Mouse (Mus musculus): Measurements from ENCODE around the gene Pfn1. TPM values are rescaled to one million over a fixed set of nuclear protein-coding genes. Genes with fewer than 3 reads are reported as not detected.

Pfn1 gene
- total RNA-seq, 1 experiment from 2014 or later: 922 TPM

DNA sequence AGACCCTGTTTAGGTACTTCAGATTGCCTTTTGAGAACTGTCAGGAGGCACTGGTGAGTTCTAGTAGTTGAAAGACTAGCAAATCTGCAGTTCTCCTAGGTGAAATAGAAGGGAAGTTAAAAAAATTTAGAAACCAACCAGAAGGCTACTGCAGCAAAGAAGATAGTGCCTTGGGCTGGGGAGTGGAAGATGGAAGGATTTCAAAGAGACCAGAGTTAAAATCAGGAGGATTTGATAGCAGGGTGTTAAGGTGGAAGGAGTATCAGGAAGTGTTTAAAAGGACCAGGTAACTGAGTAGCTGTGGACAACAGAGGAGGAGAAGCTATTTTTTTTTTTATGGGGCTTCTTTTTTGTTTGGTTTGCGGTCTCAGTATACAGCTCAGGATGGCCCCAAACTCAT lies 16.7 kb downstream of the Pfn1 start:
- DNase-seq: no peak

- DNase-seq: no peak
These were observed 18.8 kb downstream of the Pfn1 start for GRCm38 (mm10) chr11:70635601-70636000.

- no peak for DNase-seq
These were observed 24.3 kb downstream of the Pfn1 start for GRCm38 (mm10) chr11:70630129-70630528.

DNA sequence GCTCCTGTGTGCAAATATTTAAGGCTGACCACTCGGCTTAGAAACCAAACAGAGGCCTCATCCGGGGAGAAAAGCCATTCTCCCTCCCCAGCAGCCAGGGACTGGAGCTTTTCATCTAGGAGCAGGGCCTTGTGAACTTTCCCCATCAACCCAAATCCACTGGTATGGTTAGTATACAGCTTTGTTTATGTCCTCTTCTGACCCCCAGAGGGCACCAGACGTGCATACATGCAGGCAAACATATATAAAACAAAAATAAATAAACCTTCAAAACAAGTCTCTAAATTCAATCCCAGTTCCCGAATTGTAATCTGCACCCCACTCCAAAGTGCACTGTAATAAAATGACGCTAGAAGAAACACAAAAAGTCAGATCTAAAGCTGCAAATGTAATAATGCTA lies 24.9 kb downstream of the Pfn1 start:
- DNase-seq: no peak

DNA sequence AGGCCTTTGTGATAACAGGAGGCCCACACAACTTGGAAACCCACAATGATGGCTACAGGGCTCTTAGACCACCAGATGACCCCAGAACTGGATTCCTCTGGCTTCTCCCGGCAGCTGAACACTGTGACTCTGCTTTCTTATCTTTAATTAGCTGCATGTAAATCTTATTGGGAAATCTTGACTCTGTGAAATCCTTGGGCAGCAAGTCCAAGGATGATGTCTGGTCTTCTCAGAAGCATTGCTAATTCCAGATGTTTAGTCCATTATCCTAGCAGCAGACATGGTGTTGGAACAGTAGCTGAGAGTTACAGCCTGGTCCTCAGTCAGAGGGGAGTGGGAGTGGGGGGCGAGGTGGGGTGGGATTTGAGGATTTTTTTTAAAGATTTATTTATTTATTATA lies 26.0 kb downstream of the Pfn1 start:
- DNase-seq: no peak

- no peak for DNase-seq
These were observed 27.6 kb downstream of the Pfn1 start for GRCm38 (mm10) chr11:70626877-70627276.

DNA sequence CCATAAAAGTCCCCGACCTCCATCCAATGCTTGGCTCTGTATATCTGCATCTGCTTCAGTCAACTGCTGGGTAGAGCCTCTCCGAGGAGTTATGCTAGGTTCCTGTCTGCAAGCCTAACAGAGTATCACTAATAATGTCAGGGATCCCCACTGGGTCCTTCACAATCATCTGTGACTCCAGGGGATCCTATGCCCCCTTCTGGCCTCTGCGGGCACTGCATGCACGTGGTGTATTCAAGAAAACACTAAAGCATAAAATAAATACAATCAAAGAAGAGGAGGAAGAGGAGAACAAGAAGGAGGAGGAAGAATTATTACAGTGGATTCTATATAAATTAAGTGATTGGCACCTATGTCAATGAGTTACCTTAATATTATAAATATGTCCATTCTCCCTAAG lies 29.0 kb downstream of the Pfn1 start:
- DNase-seq: peak; percentile 49

- no peak for DNase-seq
These were observed 31.2 kb downstream of the Pfn1 start for GRCm38 (mm10) chr11:70623053-70623742.

- no peak for DNase-seq
These were observed 32.3 kb downstream of the Pfn1 start for GRCm38 (mm10) chr11:70621972-70622814.

DNA sequence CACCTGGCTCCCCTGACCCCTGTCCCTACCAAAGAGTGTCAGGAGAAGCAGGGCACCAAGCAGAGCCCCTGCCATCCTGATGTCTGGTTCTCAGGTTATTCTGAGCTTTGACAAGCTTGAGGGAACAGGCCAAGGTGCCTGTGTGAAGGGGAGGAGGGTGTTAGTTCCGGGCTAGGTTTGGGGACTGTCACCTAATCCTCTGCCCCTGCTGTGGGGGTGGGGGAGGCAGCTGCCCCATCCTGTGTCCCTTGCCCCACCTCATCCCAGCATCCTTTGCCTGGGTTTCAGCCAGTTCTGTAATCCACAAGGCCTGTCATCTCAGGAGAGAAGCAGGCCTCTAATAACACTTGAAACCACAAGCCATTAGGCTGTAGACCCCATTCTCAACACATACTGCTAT lies 35.3 kb downstream of the Pfn1 start, which contains the start of gene Chrne:
Chrne (minus strand) TSS at position 116 of the 400 bp plus-strand sequence.
- DNase-seq: no peak

GRCm38 (mm10) chr11:70615516-70616093 lies 38.8 kb downstream of the Pfn1 start, which contains the start of gene 4930544D05Rik:
Gene 4930544D05Rik, plus strand, starts transcription at chr11:70615848.
- DNase-seq: no peak

- DNase-seq: peak; percentile 66
These were observed 39.4 kb downstream of the Pfn1 start for GRCm38 (mm10) chr11:70615074-70615473.

- DNase-seq: no peak
These were observed 41.9 kb downstream of the Pfn1 start for GRCm38 (mm10) chr11:70612505-70612904.

GRCm38 (mm10) chr11:70610752-70611151 lies 43.7 kb downstream of the Pfn1 start:
- DNase-seq: no peak

- DNase-seq: peak; percentile 22
These were observed 45.9 kb downstream of the Pfn1 start for GRCm38 (mm10) chr11:70608381-70609066.

- no peak for DNase-seq
These were observed 46.8 kb downstream of the Pfn1 start for GRCm38 (mm10) chr11:70607611-70608010.

GRCm38 (mm10) chr11:70606717-70607116 lies 47.7 kb downstream of the Pfn1 start:
- DNase-seq: no peak

- DNase-seq: peak; percentile 76
These were observed 49.3 kb downstream of the Pfn1 start for GRCm38 (mm10) chr11:70605024-70605566.

Data from adrenal gland, postnatal 25 days (tissue).